Mouse (Mus musculus): ENCODE measurements around the gene Noxred1. TPM values are rescaled to one million over a fixed set of nuclear protein-coding genes. Genes with fewer than 3 reads are reported as not detected.

Gene Noxred1
- total RNA-seq (2023) = 1.3 and 1.8 TPM in 2 replicates

GRCm38 (mm10) chr12:87238632-87239031, at the start of gene Noxred1:
Noxred1 (minus strand) TSS chr12:87238732.

GRCm38 (mm10) chr12:87266108-87266826, 27.7 kb upstream of the Noxred1 start, which contains the start of the genes Vipas39 and Ahsa1:
Vipas39 (minus strand) TSS chr12:87266256.
Ahsa1 (plus strand) TSS chr12:87266479.

GRCm38 (mm10) chr12:87199973-87200586, 38.5 kb downstream of the Noxred1 start, which contains the start of gene Tmed8:
Tmed8 (minus strand) TSS chr12:87200454.

GRCm38 (mm10) chr12:87199206-87199972, 39.1 kb downstream of the Noxred1 start, which contains the start of gene Samd15:
Samd15 (plus strand) TSS chr12:87199723.

Other genes starting within 250 kb of the Noxred1 start
- not detected in 2 replicates for gene Zdhhc22, start 248.3 kb downstream of the Noxred1 start, total RNA-seq (2023)
- not detected in 2 replicates for gene Tmem63c, start 217.4 kb downstream of the Noxred1 start, total RNA-seq (2023)
- gene Ngb, start 136.2 kb downstream of the Noxred1 start, total RNA-seq (2023) = not detected in 2 replicates
- 5.6 and 7.8 TPM in 2 replicates for gene Gstz1, start 91.6 kb downstream of the Noxred1 start, total RNA-seq (2023)
- gene Pomt2, start 90.8 kb downstream of the Noxred1 start, total RNA-seq (2023) = 1.6 and 4.3 TPM in 2 replicates
- not detected in 2 replicates for gene Samd15, start 39.0 kb downstream of the Noxred1 start, total RNA-seq (2023)
- gene Tmed8, start 38.3 kb downstream of the Noxred1 start, total RNA-seq (2023) = 9.0 and 13.3 TPM in 2 replicates
- 23.2 and 26.0 TPM in 2 replicates for gene Vipas39, start 27.5 kb upstream of the Noxred1 start, total RNA-seq (2023)
- gene Ahsa1, start 27.7 kb upstream of the Noxred1 start, total RNA-seq (2023) = 59.2 and 70.0 TPM in 2 replicates
- gene Ism2, start 61.0 kb upstream of the Noxred1 start, total RNA-seq (2023) = not detected in 2 replicates
- gene Sptlc2, start 149.6 kb upstream of the Noxred1 start, total RNA-seq (2023) = 125 and 146 TPM in 2 replicates
- gene Slirp, start 205.2 kb upstream of the Noxred1 start, total RNA-seq (2023) = 13.6 and 32.8 TPM in 2 replicates
- 23.0 and 33.5 TPM in 2 replicates for gene Alkbh1, start 205.3 kb upstream of the Noxred1 start, total RNA-seq (2023)
- 43.1 and 45.3 TPM in 2 replicates for gene Snw1, start 233.5 kb upstream of the Noxred1 start, total RNA-seq (2023)

Measured in neutrophil, adult 65 days (primary cell).